Mouse (Mus musculus) embryonic stem cell, embryonic (primary cell): ENCODE results near the gene D17Wsu92e.

ENCODE experiments used
- CTCF ChIA-PET, 4 experiments: fragments of 300-600 bp in 2 of 4; fragments of 350-600 bp in 2 of 4; sonication (Branson Sonifier 250); formaldehyde crosslinking; loops; one replicate each; lab custom pipeline; 2022; ENCODE audit warnings: inconsistent platforms in 2 of 4; lab: Charles Lee
- POLR2A ChIA-PET, 4 experiments: fragments of 300-600 bp in 2 of 4; fragments of 350-600 bp in 2 of 4; sonication (Branson Sonifier 250); formaldehyde crosslinking; loops; one replicate each; lab custom pipeline; 2022; ENCODE audit warnings: antibody characterized with exemption in 4 of 4, inconsistent platforms in 1 of 4; lab: Charles Lee

The D17Wsu92e gene

DNA sequence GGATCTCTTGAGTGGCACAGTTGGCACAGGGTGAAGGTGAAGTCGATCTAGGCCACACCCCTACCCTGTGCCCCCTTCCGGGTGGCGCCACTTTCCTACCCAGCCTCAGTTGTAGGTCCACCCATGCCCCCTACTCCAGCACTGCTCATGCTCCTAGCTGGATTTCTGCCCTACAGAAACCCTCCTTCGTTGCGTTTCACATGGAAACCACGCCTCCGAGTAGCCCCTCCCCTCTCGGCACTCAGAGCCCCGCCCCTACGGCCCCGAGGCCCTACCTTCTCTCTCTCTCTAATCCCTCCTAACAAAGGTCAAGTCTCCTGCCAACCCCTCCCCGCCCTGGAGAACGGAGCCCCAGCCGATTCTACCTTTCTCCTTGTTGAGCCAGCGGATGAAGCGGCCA is 103.6 kb downstream of the D17Wsu92e start:
- POLR2A ChIA-PET: interaction anchor here (0.6 to 3.9 kb wide), 15 partner anchors 8 to 668 kb away, joined by 3 to 37 read pairs (median 4); partner anchors contain the start of gene Spdef (in 1 of the 4)
- CTCF ChIA-PET: interaction anchor here in 3 of 4 experiments (0.8 to 4.0 kb wide), 12 partner anchors 8 to 345 kb away, joined by 3 to 38 read pairs (median 4); partner anchors contain the start of gene AI413582 (in 1 of the 3)

DNA sequence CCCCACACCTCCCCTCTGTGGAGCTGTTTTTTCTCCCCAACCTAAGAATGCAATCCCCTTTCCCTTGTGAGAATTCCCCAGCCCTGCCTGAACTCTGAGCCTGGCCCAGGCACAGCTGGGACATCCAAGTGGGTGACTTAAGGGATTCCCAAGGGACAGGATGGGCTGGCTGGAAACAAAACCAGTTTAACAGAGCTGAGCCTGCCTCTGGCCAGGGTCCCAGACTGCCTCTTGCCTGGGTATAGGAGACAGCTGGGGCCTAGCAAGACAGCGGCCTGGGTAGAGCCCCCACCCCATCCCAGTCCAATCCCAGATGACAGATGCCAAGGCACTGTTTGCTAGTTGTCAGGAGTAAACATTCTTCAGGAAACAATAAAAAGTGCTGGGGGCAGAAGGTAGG is 107.6 kb downstream of the D17Wsu92e start:
- CTCF ChIA-PET: interaction anchor here in 1 of 4 experiments (2.9 kb wide), 1 partner anchor 11 kb away, joined by 17 read pairs; no protein-coding TSS in a partner anchor
- POLR2A ChIA-PET: interaction anchor here in 3 of 4 experiments (0.5 to 1.9 kb wide), 9 partner anchors 10 to 711 kb away, joined by 3 to 9 read pairs (median 3); partner anchors contain the start of genes Hmga1 (in 1 of the 3) and Pacsin1 (in 1 of the 3)

DNA sequence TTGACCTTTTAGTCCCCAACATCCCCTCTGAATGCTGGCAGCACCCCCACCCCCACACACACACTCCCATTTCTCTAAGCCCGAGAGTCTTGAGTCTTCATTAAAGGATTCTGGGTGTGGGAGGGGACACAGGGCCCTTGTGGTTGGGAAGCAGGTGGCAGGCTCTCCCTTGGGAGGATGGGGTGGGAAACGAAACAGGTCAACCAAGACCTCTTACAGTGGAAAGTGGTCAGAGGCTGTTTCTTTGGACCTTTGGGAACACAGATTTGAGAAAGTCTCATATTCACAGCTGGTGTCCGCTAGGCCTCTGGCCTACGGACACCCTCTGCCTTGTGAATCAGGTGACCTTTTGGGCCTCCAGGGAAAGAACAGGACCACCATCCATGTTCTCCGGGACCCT is 110.8 kb downstream of the D17Wsu92e start:
- ChIA-PET CTCF (interaction anchor here in 2 of 4 experiments (0.6 to 2.6 kb wide), 7 partner anchors 8 to 1775 kb away, joined by 3 to 37 read pairs (median 4); no protein-coding TSS in a partner anchor), POLR2A (interaction anchor here in 3 of 4 experiments (0.6 to 1.0 kb wide), 3 partner anchors 9 to 385 kb away, joined by 3 read pairs; no protein-coding TSS in a partner anchor)

GRCm38 (mm10) chr17:27707954-27708661 is 112.3 kb downstream of the D17Wsu92e start:
- ChIA-PET POLR2A (interaction anchor here (0.5 to 2.6 kb wide), 72 partner anchors 8 to 885 kb away, joined by 3 to 37 read pairs (median 4); partner anchors contain the start of genes Hmga1 (in 3 of the 4), RPS10-NUDT3 (in 2 of the 4), Rps10 (in 2 of the 4) and Pacsin1 (in 1 of the 4)), CTCF (interaction anchor here (0.6 to 2.6 kb wide), 78 partner anchors 8 to 777 kb away, joined by 3 to 41 read pairs (median 4); partner anchors contain the start of genes Pacsin1 (in 1 of the 4) and Uhrf1bp1 (in 1 of the 4))

GRCm38 (mm10) chr17:27705661-27706060 is 114.8 kb downstream of the D17Wsu92e start:
- ChIA-PET CTCF (interaction anchor here (0.5 to 5.0 kb wide), 19 partner anchors 11 to 356 kb away, joined by 3 to 38 read pairs (median 4); no protein-coding TSS in a partner anchor), POLR2A (interaction anchor here (0.5 to 2.3 kb wide), 16 partner anchors 11 to 122 kb away, joined by 3 to 7 read pairs (median 3); partner anchors contain the start of gene RPS10-NUDT3 (in 1 of the 4))

GRCm38 (mm10) chr17:27703961-27704621 is 116.4 kb downstream of the D17Wsu92e start:
- ChIA-PET CTCF (interaction anchor here in 3 of 4 experiments (0.5 to 5.0 kb wide), 9 partner anchors 9 to 362 kb away, joined by 3 to 38 read pairs (median 8); no protein-coding TSS in a partner anchor), POLR2A (interaction anchor here in 3 of 4 experiments (0.5 to 3.2 kb wide), 18 partner anchors 9 to 1564 kb away, joined by 3 to 12 read pairs (median 4); partner anchors contain the start of genes Hmga1 (in 2 of the 3), BC004004 (in 1 of the 3), Rps10 (in 1 of the 3) and Tcp11 (in 1 of the 3))

- POLR2A ChIA-PET: interaction anchor here (0.6 to 3.2 kb wide), 27 partner anchors 10 to 891 kb away, joined by 3 to 11 read pairs (median 4); partner anchors contain the start of genes Def6 (in 1 of the 4), Hmga1 (in 1 of the 4) and Rps10 (in 1 of the 4)
- CTCF ChIA-PET: interaction anchor here (0.6 to 5.0 kb wide), 61 partner anchors 8 to 1639 kb away, joined by 3 to 38 read pairs (median 4); partner anchors contain the start of genes Def6 (in 1 of the 4) and Spdef (in 1 of the 4)
Observed at GRCm38 (mm10) chr17:27702518-27702917, 117.9 kb downstream of the D17Wsu92e start.

GRCm38 (mm10) chr17:27701856-27702255 is 118.6 kb downstream of the D17Wsu92e start:
- ChIA-PET POLR2A (interaction anchor here (0.5 to 3.1 kb wide), 27 partner anchors 9 to 892 kb away, joined by 3 to 9 read pairs (median 4); partner anchors contain the start of genes Def6 (in 1 of the 4), Hmga1 (in 1 of the 4), Ppard (in 1 of the 4) and Rps10 (in 1 of the 4)), CTCF (interaction anchor here (0.5 to 5.0 kb wide), 49 partner anchors 8 to 1638 kb away, joined by 3 to 38 read pairs (median 5); partner anchors contain the start of genes RPS10-NUDT3 (in 1 of the 4) and Spdef (in 1 of the 4))
